Mouse (Mus musculus): ENCODE measurements around the gene Mpig6b. TPM values are rescaled to one million over a fixed set of nuclear protein-coding genes. Genes with fewer than 3 reads are reported as not detected.

The Mpig6b gene
- polyA plus RNA-seq, 1 experiment = 0.66 TPM

- no peak overlapping the region for H3K27ac ChIP-seq (ENCODE audit: insufficient read depth, low read depth, low read length)
- peaks cover 3% of the 10 kb centered on the region for H3K36me3 ChIP-seq (ENCODE audit: control insufficient read depth, insufficient read depth, low read length)
- 86% methylated on average over 12 of the region's 12 CpGs for WGBS
- H3K4me3 ChIP-seq (ENCODE audit: insufficient read depth, low read depth, low read length) = no peak overlapping the region
- DNase-seq = no peak
- H3K27me3 ChIP-seq (replicated peaks; ENCODE audit: control insufficient read depth, insufficient read depth, low read length) = no peaks in the 10 kb centered on the region
- TF ChIP-seq POLR2A (IDR thresholded peaks at IDR 0.05; ENCODE audit: low read depth, low read length) (no peak), CTCF (conservative IDR thresholded peaks at IDR 0.05; ENCODE audit: insufficient read depth, insufficient read length, low read depth, low read length) (no peak)
- no peaks in the 10 kb centered on the region for H3K4me1 ChIP-seq (ENCODE audit: control insufficient read depth, insufficient read depth, low read length)
These were observed 30.6 kb upstream of the Mpig6b start for GRCm38 (mm10) chr17:35096597-35096996.

- Histone ChIP-seq H3K36me3 (ENCODE audit: control insufficient read depth, insufficient read depth, low read length) (peaks cover 3% of the 10 kb centered on the region), H3K4me1 (ENCODE audit: control insufficient read depth, insufficient read depth, low read length) (peaks cover 5% of the 10 kb centered on the region; the same call in 1 of the 2 replicates), H3K27me3 (replicated peaks; ENCODE audit: control insufficient read depth, insufficient read depth, low read length) (no peaks in the 10 kb centered on the region), H3K4me3 (ENCODE audit: insufficient read depth, low read depth, low read length) (no peak overlapping the region), H3K27ac (ENCODE audit: insufficient read depth, low read depth, low read length) (no peak overlapping the region)
- no peak for DNase-seq
- WGBS = 88% methylated on average over 15 of the region's 15 CpGs
- TF ChIP-seq POLR2A (IDR thresholded peaks at IDR 0.05; ENCODE audit: low read depth, low read length) = no peak
- TF ChIP-seq CTCF (conservative IDR thresholded peaks at IDR 0.05; ENCODE audit: insufficient read depth, insufficient read length, low read depth, low read length) = no peak
These were observed 28.7 kb upstream of the Mpig6b start for GRCm38 (mm10) chr17:35094475-35095365.

- DNase-seq = no peak
- peaks cover 3% of the 10 kb centered on the region for H3K36me3 ChIP-seq (ENCODE audit: control insufficient read depth, insufficient read depth, low read length)
- no peak overlapping the region for H3K27ac ChIP-seq (ENCODE audit: insufficient read depth, low read depth, low read length)
- no peaks in the 10 kb centered on the region for H3K27me3 ChIP-seq (replicated peaks; ENCODE audit: control insufficient read depth, insufficient read depth, low read length)
- H3K4me3 ChIP-seq (ENCODE audit: insufficient read depth, low read depth, low read length) = no peak overlapping the region
- 75% methylated on average over 14 of the region's 14 CpGs for WGBS
- no peak for TF ChIP-seq POLR2A (IDR thresholded peaks at IDR 0.05; ENCODE audit: low read depth, low read length)
- TF ChIP-seq CTCF (conservative IDR thresholded peaks at IDR 0.05; ENCODE audit: insufficient read depth, insufficient read length, low read depth, low read length) = no peak
- peaks cover 5% of the 10 kb centered on the region; the same call in 1 of the 2 replicates for H3K4me1 ChIP-seq (ENCODE audit: control insufficient read depth, insufficient read depth, low read length)
These were observed 26.6 kb upstream of the Mpig6b start for GRCm38 (mm10) chr17:35092403-35093198.

- peak overlapping the region; percentile 100; the same call in 1 of the 2 replicates for H3K27ac ChIP-seq (ENCODE audit: insufficient read depth, low read depth, low read length)
- no peak for DNase-seq
These were observed 24.4 kb upstream of the Mpig6b start for GRCm38 (mm10) chr17:35090166-35090932.

DNA sequence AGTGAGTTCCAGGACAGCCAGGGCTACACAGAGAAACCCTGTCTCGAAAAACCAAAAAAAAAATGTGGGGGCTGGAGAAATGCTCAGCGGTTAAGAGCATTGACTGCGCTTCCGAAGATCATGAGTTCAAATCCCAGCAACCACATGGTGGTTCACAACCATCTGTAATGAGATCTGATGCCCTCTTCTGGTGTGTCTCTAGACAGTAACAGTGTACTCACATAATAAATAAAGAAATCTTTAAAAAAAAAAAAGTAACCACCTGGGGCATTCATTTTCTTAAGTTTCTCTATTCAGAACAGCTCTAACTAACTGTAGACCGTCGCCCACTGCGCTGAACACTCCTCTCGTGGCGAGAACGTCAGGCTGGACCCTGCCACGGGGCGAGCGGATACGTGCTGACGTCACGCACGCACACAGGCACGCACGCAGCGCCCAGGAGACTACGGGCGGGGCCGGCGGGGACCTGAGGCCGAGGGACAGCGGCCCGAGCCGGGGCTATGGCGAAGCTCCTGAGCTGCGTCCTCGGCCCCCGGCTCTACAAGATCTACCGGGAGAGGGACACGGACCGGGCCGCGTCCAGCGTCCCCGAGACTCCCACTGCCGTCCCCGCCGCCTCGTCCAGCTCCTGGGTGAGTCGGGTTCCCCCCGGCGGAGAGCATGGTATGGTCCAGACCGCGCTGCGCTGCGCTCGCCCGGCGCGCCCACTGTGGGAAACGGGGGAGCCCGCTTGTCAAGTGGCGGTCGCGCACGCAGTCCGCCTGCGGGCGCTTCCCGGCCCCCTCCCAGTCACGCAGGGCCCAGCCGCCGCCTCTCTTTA lies 23.1 kb upstream of the Mpig6b start, which contains the start of gene Abhd16a:
Abhd16a (plus strand) TSS at position 439 of the 820 bp plus-strand sequence.
- TF ChIP-seq POLR2A (IDR thresholded peaks at IDR 0.05; ENCODE audit: low read depth, low read length) (peak; percentile 59), CTCF (conservative IDR thresholded peaks at IDR 0.05; ENCODE audit: insufficient read depth, insufficient read length, low read depth, low read length) (no peak)
- peaks cover 3% of the 10 kb centered on the region; the same call in 1 of the 2 replicates for H3K36me3 ChIP-seq (ENCODE audit: control insufficient read depth, insufficient read depth, low read length)
- H3K4me1 ChIP-seq (ENCODE audit: control insufficient read depth, insufficient read depth, low read length) = peaks cover 5% of the 10 kb centered on the region; the same call in 1 of the 2 replicates
- H3K27me3 ChIP-seq (replicated peaks; ENCODE audit: control insufficient read depth, insufficient read depth, low read length) = no peaks in the 10 kb centered on the region
- WGBS = 2% methylated on average over 67 of the region's 67 CpGs
- peak; percentile 96 for DNase-seq
- H3K4me3 ChIP-seq (ENCODE audit: insufficient read depth, low read depth, low read length) = peak within 1 kb of the TSS; percentile 96
- peak within 1 kb of the TSS; percentile 100 for H3K27ac ChIP-seq (ENCODE audit: insufficient read depth, low read depth, low read length)

More at GRCm38 (mm10) chr17:35090166-35090932, 24.4 kb upstream of the Mpig6b start:
- H3K36me3 ChIP-seq (ENCODE audit: control insufficient read depth, insufficient read depth, low read length) = peaks cover 3% of the 10 kb centered on the region; the same call in 1 of the 2 replicates
- H3K4me1 ChIP-seq (ENCODE audit: control insufficient read depth, insufficient read depth, low read length) = peaks cover 5% of the 10 kb centered on the region; the same call in 1 of the 2 replicates
- TF ChIP-seq CTCF (conservative IDR thresholded peaks at IDR 0.05; ENCODE audit: insufficient read depth, insufficient read length, low read depth, low read length) = no peak
- no peak for TF ChIP-seq POLR2A (IDR thresholded peaks at IDR 0.05; ENCODE audit: low read depth, low read length)
- peak overlapping the region; percentile 34 for H3K4me3 ChIP-seq (ENCODE audit: insufficient read depth, low read depth, low read length)
- 55% methylated on average over 8 of the region's 8 CpGs for WGBS
- H3K27me3 ChIP-seq (replicated peaks; ENCODE audit: control insufficient read depth, insufficient read depth, low read length) = no peaks in the 10 kb centered on the region

DNA sequence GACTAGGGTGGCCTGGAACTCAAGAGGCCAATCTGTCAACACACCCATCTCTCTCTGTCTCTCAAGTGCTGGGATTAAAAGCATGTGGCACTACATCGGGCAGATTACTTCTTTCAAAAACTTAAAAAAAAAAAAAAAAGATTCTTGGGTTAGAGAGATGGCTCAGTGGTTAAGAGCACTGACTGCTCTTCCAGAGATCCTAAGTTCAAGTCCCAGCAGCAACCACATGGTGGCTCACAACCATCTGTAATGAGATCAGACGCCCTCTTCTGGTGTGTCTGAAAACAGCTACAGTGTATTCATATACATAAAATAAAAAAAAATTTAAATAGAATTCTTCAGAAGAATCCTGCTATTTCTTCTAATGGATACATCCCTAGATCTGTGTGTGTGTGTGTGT lies 22.2 kb upstream of the Mpig6b start:
- no peak for DNase-seq
- Histone ChIP-seq H3K27me3 (replicated peaks; ENCODE audit: control insufficient read depth, insufficient read depth, low read length) (no peaks in the 10 kb centered on the region), H3K4me3 (ENCODE audit: insufficient read depth, low read depth, low read length) (no peak overlapping the region), H3K4me1 (ENCODE audit: control insufficient read depth, insufficient read depth, low read length) (peaks cover 5% of the 10 kb centered on the region; the same call in 1 of the 2 replicates), H3K27ac (ENCODE audit: insufficient read depth, low read depth, low read length) (no peak overlapping the region), H3K36me3 (ENCODE audit: control insufficient read depth, insufficient read depth, low read length) (peaks cover 3% of the 10 kb centered on the region; the same call in 1 of the 2 replicates)
- no peak for TF ChIP-seq CTCF (conservative IDR thresholded peaks at IDR 0.05; ENCODE audit: insufficient read depth, insufficient read length, low read depth, low read length)
- no peak for TF ChIP-seq POLR2A (IDR thresholded peaks at IDR 0.05; ENCODE audit: low read depth, low read length)
- WGBS = 53% methylated on average over 2 of the region's 2 CpGs
